Mouse (Mus musculus) CH12.LX (cell line): ENCODE measurements around the gene Acbd4.

Source experiments
- CHD1 ChIP-seq: IDR thresholded peaks from 2 replicates; pipeline ENCODE4 v1.6.1; 2012; ENCODE audit warnings: low read depth, low read length, improper control_type of control experiment, inconsistent platforms
- CTCF ChIP-seq, 2 experiments: IDR thresholded peaks in 1 of 2; conservative IDR thresholded peaks in 1 of 2; 2 replicates each; pipeline ENCODE4 v1.5.1; 2011 to 2012; ENCODE audit warnings: low read depth in 2 of 2, low read length in 2 of 2, improper control_type of control experiment in 1 of 2, inconsistent platforms in 1 of 2, mild to moderate bottlenecking in 1 of 2, moderate library complexity in 1 of 2
- HCFC1 ChIP-seq: IDR thresholded peaks from 2 replicates; pipeline ENCODE4 v1.6.1; 2012; ENCODE audit warnings: low read depth, mild to moderate bottlenecking, inconsistent platforms, low read length, improper control_type of control experiment
- MYC ChIP-seq: IDR thresholded peaks from 2 replicates; pipeline ENCODE4 v1.6.1; 2011; ENCODE audit warnings: low read depth, mild to moderate bottlenecking, improper control_type of control experiment, low read length
- NRF1 ChIP-seq: IDR thresholded peaks from 2 replicates; pipeline ENCODE4 v1.6.1; 2014; ENCODE audit warnings: low read depth, mild to moderate bottlenecking, inconsistent platforms, low read length, improper control_type of control experiment, moderate library complexity
- POLR2A ChIP-seq: IDR thresholded peaks from 2 replicates; pipeline ENCODE4 v1.6.1; 2011; ENCODE audit warnings: low read depth, mild to moderate bottlenecking, improper control_type of control experiment, low read length
- POLR2AphosphoS2 ChIP-seq: IDR thresholded peaks from 2 replicates; pipeline ENCODE4 v1.6.1; 2011; ENCODE audit warnings: low read depth, low read length, improper control_type of control experiment
- ZMIZ1 ChIP-seq: IDR thresholded peaks from 2 replicates; pipeline ENCODE4 v1.6.1; 2012; ENCODE audit warnings: low read depth, mild to moderate bottlenecking, inconsistent platforms, low read length, improper control_type of control experiment

DNA sequence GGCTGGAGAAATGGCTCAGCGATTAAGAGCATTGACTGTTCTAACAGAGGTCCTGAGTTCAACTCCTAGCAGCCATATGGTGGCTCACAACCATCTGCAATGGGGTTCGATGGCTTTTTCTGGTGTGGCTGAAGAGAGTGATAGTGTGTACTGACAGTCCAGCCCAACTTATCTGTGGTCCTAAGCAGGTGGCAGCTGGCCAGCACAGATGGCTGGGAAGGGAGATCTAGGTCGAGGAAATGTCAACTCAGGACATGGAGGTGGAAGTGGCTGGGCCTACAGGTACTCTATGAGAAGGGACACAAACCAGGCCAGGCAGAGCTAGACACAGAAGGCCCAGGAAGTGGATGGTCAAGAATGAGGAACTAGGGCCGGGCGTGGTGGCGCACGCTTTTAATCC, 25.5 kb upstream of the Acbd4 start:
- no peak for TF ChIP-seq CTCF (conservative IDR thresholded peaks at IDR 0.05 in 1 of 2, IDR thresholded peaks at IDR 0.05 in 1 of 2; ENCODE audit: low read depth in 2 of 2, low read length in 2 of 2)
- no peak for TF ChIP-seq NRF1
- TF ChIP-seq CHD1, result no peak
- TF ChIP-seq POLR2AphosphoS2, result no peak
- TF ChIP-seq ZMIZ1, result no peak
- no peak for TF ChIP-seq MYC
- TF ChIP-seq POLR2A, result no peak
- TF ChIP-seq HCFC1, result no peak
